Mouse (Mus musculus) cerebellum, adult 11-12 months (tissue): ENCODE measurements around the gene Prss47.

ENCODE experiments used
- DNase-seq: peaks from one replicate; pipeline ENCODE4 v3.0.0; 2022

The Prss47 gene

GRCm38 (mm10) chr13:65052660-65053059, at the start of gene Prss47:
Gene Prss47, minus strand, starts transcription at chr13:65052760.
- DNase-seq = no peak

- no peak for DNase-seq
Observed at GRCm38 (mm10) chr13:65101232-65101631, 48.7 kb upstream of the Prss47 start.

- no peak for DNase-seq
Observed at GRCm38 (mm10) chr13:65100678-65101077, 48.1 kb upstream of the Prss47 start.

GRCm38 (mm10) chr13:65097018-65097417, 44.5 kb upstream of the Prss47 start:
- no peak for DNase-seq

- DNase-seq = no peak
Observed at GRCm38 (mm10) chr13:65095923-65096322, 43.4 kb upstream of the Prss47 start.

GRCm38 (mm10) chr13:65069969-65070368, 17.4 kb upstream of the Prss47 start:
- DNase-seq = no peak

GRCm38 (mm10) chr13:65035057-65035456, 17.5 kb downstream of the Prss47 start:
- DNase-seq = no peak

- no peak for DNase-seq
Observed at GRCm38 (mm10) chr13:65032758-65033157, 19.8 kb downstream of the Prss47 start, which contains the start of gene Spata31d1c. Gene Spata31d1c, plus strand, starts transcription at chr13:65033058.

- DNase-seq = no peak
Observed at GRCm38 (mm10) chr13:65011052-65011738, 41.4 kb downstream of the Prss47 start.

GRCm38 (mm10) chr13:65007971-65008370, 44.6 kb downstream of the Prss47 start:
- DNase-seq = no peak

- no peak for DNase-seq
Observed at GRCm38 (mm10) chr13:65006760-65007159, 45.8 kb downstream of the Prss47 start.

- DNase-seq = no peak
Observed at GRCm38 (mm10) chr13:65005414-65005813, 47.1 kb downstream of the Prss47 start.
